Mouse (Mus musculus) adrenal gland, postnatal 4 days (tissue): ENCODE data around the gene Sub1. TPM values are rescaled to one million over a fixed set of nuclear protein-coding genes. Genes with fewer than 3 reads are reported as not detected.

ENCODE experiments used
- DNase-seq, 2 experiments: peaks; one replicate each; pipeline ENCODE4 v3.0.0; 2021 to 2022; ENCODE audit warnings: low spot score in 2 of 2, mixed read lengths in 2 of 2
- total RNA-seq, 2 experiments: library from RNA; stranded (reverse); gene quantifications; 2 replicates each; pipeline ENCODE4 v1.2.3; 2021

Sub1 gene
- total RNA-seq, 2 experiments from 2014 or later = 264 to 270 TPM

DNA sequence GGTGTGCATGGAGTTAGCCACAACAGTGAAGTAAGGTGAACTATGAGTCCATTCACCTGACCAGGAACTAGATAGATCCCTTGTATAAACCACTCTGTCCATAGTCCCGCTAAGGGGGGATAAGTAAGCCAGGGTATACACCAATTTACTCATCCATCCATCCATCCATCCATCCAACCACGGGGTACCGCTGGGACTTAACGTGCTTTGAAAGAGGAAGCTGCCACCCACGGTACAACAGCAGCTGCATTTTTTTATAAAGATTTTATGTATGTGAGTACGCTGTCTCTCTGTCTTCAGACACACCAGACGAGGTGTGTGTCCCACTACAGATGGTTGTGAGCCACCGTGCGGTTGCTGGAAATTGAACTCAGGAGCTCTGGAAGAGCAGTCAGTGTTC lies 27.9 kb downstream of the Sub1 start:
- no peak for DNase-seq

DNA sequence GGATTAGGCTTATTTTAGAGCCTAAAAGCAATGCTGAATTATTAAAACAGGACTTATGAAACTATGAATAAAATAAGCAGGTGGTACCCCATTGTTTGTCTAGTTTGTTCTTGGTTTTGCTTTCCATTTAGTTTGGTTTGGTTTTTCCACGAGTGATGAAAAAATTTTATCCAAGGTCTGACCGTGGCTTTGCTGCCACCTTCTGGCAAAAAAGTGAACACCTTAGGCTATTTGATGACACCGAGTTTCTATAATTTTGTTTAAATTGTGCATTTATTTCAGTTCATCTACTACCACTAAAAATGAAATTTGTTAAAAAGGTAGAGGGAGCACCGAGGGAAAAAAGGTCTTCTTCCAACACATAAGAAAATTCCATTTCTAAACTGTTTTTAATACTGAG lies 30.4 kb downstream of the Sub1 start:
- DNase-seq = no peak

DNA sequence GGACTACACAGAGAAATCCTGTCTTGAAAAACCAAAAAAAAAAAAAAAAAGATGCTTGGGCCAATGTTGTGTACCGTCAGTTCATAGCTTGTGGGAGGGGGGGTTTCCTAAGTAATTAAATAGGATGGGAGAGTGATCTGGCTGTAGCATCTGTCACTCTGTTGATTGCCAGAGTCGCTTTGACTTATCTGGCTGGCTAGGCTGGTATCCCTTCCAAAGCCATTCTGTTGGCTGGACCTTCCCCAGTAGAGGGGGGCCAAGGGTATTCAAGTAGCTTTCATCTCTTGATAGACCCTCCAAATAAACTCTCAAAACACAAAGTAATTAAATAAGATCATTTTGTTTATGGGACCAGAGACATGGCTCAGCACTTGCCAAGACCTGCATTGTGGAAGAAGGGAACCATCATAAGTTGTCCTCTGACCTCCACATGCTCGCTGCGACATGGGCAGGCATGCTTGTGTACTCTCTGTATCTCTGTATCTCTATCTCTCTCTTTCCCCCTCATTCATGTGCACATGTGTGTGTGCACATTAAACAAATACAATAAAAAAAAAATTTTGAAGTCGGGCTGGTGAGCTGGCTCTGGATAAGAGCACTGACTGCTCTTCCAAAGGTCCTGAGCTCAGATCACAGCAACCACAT lies 31.5 kb downstream of the Sub1 start:
- DNase-seq = no peak

DNA sequence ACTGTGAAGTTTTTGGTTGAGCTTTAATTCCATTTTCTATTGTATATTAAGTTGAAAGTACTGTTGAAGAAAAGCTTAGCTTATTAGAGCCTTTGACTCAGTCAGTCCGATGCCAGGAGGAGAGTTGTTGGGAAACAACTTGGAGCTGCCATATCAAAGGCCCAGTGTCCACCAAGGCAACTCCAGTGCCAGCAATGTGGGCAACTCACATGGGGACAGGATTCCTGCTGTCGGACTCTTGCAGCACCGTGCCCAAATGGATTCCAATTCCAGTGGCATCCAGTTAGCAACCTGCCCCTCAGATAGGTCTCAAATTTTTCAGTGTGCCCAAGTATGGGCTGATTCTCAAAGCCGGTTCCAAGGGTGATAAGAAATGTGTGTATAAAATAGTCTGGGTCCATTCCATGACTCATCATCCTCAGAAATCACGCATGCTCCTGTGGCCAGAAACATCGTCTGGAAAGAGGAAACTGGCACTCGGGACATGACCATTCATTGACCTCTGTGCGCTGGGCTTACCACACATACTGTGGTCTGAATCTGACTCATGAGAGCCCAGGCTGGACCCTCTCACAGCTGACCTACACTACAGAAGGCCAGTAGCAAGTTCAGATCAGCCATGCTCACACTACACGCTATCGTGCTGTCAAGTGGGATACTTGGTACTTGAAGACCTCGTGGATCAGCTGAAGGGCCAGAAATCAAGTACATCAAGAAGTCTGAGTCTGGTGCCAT lies 32.8 kb downstream of the Sub1 start:
- no peak for DNase-seq

DNA sequence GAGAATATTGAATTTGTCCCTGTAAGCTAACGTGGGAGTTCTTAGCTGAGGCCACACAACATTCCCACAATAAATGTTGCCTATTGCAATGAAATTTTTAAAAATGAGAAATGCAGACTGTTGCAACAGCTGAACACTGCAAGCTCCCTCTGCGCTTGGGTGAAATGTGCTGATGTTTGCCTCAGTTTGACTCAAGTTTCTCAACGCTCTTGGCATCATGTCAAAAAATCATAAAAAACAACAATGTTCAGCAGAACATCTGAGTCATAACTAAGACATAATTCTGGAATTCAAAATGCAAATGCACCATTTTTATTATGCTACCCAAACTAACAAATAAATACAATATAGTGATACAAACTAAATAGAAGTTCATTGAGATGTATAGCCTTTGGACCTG lies 37.1 kb downstream of the Sub1 start:
- no peak for DNase-seq

DNA sequence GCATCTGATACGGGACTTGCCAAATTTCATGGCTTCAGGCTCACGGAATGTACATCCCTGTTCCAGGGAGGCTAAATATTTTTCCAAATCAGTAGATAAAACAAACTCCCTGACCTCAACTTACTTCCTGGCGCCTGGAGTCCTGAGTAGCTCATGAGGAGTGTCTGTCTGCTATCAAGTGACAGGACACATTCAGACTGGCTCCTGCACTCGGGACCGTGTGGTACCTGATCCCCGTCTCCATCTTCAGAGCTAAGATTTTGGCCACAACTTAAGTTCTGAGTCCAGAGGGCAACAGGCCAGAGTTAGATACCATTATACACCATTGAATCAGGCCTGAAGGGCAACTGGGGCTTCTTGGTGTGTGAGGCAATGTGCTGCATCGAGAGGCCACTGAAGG lies 40.7 kb downstream of the Sub1 start:
- DNase-seq = no peak

DNA sequence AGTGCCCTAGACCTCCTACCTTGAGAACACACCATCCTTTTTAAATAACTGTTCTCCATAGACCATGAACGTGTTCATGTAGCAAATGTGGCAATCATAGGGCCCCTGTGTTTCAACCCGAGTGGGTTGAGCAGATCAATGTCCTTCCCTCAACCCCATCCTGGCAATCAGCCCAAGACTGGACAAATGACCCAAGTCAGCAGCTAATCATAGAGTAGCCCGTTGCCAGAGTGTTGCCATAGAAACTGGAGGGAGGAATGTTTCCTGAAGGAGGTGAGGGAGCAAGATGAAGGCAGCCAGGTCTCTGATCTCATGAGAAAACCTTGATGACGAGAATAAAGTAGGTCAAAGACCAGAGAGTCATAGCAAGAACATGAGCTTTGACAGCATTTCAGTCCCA lies 42.6 kb downstream of the Sub1 start:
- no peak for DNase-seq

DNA sequence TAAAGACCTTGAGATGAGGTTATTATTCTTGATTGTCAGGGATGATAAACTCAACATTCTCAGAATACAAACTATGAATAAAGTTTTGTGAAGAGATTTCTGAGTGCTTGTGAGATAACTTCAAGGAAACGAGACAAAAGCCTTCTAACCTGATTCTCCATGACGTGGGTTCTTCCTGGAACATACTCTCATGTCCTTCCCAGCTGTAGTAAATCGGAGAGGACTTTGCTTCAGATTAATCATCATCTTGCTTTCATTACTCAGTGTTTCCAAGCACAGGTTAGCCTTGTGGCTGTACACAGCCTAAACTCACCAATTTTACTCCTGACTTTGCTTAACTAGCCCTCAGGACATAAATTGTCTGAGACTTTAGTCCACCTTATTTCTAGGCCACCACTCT lies 44.6 kb downstream of the Sub1 start:
- no peak for DNase-seq

DNA sequence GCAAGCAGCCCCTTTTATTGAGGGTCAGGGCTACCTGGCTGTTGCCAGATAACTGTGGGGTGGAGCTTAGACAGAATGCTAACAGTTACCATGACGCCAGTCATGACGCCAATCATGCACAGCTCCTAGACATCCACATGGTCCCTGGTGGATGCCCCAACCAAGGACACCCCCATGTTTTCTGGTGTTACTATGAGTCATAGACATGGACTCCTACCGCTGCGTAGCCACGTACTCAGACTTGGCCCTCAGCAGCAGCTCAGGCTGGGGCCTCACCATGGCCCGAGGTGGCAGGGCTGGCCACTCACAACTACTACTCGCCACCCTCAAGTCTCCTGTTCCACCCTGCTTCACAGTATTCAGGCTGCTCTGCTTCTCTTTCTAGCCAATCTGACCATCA lies 45.6 kb downstream of the Sub1 start:
- no peak for DNase-seq

DNA sequence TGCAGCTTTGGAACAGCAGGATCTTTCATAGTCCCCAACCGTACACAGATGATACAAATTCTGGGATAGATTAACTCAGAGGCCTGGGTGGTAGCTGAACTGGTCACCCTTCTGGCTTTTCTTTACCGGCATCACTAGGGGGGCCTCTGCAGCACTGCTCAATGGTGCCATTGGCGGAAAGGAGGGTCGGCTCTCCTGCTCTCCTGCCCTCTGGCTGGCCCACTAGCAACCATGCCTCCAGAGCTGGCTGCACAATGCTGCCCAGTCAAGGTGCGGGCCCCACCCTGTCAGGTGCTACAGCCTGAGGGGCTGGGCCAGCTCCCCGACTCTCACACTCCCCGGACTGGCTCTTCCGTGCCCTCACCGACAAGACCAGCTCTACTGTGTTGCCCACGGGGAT lies 46.6 kb downstream of the Sub1 start:
- no peak for DNase-seq

DNA sequence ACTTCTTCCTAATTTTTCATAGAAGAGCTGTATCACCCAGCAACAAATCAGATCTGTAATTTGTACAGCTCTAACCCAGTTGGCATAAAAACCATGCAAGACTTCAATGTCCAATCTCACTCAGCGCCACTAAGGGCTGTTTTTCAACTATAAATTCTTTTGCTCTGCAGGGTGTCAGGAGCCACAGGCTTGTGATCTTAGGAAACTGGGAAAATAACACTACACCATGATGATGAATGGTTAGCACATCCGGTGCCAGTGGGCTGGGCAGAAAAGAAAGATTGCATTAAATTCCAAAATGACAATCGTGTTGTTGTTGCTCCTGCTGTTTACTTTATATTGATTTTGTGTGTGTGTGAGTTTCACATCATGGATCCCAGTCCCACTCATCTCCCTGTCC lies 47.3 kb downstream of the Sub1 start:
- no peak for DNase-seq

DNA sequence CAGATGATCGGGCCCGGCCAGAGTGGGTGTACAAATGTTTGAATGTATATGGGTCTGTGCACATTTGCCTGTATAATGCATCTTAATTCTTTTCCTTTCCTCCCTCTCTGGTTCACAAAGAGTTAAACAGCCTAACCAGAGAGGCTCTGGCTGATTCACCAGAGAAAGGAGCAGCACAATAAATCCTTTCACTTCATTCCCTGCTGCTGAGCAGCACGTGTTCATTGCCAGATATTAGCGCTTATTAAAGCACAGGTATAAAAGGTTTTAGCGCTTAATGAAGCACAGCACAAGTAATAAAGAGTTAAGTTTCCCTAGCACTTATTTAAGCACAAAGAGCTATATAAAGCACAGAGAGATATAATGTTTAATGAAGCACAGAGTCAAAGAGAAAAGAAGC lies 55.9 kb downstream of the Sub1 start:
- DNase-seq = no peak

Other genes with a start within 250 kb of the Sub1 start
- gene Npr3, start 89.7 kb downstream of the Sub1 start, total RNA-seq = 10 to 100 TPM; 29.2 to 34.6 TPM
- 100 to 1,000 TPM; 180 to 189 TPM for gene Zfr, start 120.8 kb upstream of the Sub1 start, total RNA-seq
- 10 to 100 TPM; 27.0 to 27.8 TPM for gene Mtmr12, start 208.0 kb upstream of the Sub1 start, total RNA-seq